Mouse (Mus musculus) left cerebral cortex, adult 11 months (tissue): ENCODE data around the gene Ang.

Experiments
- DNase-seq: peaks from one replicate; pipeline ENCODE4 v3.0.0; 2022; ENCODE audit warnings: low spot score

The Ang gene

DNA sequence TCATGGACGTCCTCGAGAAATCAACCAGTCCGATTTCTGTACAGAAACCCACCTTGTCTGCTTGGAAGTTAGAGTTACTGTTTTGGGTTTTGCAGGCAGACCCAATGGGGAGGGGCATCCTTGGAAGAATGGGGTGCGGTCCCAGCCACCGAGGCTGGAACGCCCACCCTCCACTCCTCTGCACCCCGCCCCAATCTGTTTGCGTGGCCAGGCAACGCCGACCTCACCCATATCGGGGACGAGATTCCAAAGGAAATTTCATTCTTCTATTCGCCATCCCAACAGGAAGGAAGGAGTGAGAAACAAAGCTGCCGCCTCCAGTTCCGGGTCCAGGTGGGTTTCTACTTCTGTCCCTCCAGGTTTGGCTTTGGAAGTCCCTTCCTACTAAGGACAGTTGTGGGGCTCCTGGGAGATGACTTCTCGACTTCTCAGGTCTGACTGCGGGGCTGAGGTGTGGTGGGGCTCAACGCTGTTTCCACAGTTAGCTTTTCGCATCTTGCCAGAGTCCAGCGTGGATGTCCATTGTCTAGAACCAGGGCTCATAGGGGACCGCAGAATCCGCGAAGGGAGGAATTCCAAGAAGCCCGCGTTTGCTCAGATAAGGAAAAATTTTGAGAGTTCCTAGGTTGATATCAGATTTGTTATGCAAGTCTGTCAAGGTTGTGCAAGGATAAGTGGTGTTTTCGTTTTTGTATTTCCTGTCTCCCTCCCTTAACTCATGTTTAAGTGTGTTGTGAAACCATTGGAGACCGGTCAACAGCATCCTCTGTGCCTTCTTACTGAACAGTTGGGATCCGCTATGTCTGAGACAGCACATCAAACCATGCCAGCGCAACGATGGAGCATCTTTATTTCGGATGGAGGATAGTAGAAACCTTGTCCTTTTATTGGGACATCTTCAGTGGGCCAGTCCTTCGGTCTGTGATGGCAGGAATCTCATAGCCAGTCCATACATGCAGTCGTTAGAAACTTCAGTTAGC is at the start of gene Ang, which contains the start of gene Rnase4:
Gene Ang, plus strand, starts transcription at position 230 of the 980 bp plus-strand sequence.
Gene Rnase4, plus strand, starts transcription at position 157 of the 980 bp plus-strand sequence.
- no peak for DNase-seq

DNA sequence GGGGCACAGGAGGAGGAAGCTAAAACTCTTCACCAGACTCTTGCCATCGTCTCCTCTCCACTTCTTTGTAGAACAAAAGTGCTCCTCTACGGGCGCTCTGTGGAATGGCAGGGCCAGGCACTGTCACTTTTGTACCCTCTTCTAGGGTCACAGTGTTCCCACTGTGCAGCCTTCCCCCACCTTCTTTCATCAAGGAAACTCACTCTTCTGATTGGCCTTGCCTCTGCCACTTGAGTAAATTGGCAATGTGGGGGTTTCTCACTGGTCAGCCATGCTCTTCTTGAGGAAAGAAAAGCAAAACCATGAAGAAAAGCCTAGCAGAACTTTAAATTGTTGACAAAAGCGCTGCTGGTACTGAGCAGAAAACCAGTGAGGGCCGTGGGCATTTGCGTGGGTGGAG is 49.2 kb upstream of the Ang start, which contains the start of gene Rnase9:
Gene Rnase9, minus strand, starts transcription at position 101 of the 400 bp plus-strand sequence.
- DNase-seq, result no peak

DNA sequence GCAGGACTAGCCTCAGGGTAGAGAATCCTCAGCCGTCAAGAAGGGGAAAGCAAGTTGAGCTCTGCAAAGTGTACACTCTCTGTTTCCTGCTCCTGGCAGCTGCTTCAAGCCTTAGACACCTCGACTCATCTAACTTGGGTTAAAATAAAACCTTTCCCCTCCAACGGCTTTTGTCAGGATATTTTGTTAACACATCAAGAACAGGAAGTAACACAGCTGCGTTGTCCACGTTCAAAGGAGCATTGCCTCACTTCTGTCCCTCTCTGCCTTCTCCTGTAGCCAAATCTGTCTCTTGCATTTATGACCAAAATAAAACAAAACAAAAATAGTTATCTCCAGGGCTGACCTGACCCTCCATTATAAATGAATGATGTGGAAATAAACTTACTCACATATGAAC is 43.1 kb upstream of the Ang start:
- DNase-seq, result no peak

DNA sequence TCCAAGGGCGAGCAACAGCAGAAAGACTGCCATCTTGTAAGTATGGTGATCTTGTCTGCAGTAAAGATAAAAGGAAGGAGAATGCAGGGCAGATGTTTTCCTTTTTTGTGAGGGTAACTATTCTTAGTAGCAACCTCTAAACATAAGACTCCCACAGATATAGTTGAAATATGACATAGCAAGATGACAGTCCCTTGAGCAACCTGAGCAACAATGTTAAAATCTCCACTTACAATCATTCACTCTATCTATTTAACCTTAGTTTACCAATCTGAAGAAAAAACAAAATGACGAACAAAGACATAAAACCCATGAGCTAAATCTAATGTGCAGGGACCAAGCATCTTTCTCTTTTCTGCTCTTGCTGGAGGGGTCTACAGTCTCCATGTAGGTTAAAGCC is 40.9 kb upstream of the Ang start, which contains the start of gene Rnase11:
Gene Rnase11, minus strand, starts transcription at position 101 of the 400 bp plus-strand sequence.
- no peak for DNase-seq

DNA sequence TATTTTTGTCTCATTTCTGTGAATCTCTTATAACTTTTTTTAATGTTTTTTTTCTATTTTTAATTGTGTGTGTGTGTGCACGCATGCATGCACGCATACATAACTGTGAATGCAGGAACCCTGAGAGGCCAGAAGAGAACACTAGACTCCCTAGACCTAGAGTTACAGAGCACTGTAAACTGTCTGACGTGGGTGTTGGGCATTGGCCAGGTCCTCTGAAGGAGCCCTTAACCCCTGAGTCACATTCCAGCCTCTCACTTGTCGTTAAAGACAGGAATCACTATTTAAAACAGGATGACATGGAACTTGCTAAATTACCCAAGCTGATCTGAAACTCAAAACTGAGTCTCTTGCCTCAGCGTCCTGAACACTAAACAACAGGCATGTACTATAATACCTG is 39.0 kb upstream of the Ang start:
- no peak for DNase-seq

DNA sequence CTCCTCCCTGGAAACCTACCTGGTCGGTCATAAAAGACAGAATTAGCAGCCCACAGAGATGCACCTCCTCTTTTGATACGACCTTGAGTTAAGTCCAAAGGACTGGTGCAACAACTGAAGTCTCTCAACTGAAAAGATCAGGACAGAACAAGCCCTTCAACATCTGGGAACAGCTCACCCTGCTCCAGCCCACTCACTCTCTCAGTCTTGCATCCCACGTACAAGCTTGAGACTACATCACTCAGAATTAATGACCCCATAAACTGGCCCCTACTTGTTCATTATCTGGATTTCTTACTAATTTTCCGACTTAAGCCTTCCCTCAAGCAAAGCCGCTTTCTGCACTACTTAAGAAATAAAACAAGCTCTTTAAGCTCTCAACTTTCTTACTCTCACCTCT is 37.8 kb upstream of the Ang start:
- no peak for DNase-seq

DNA sequence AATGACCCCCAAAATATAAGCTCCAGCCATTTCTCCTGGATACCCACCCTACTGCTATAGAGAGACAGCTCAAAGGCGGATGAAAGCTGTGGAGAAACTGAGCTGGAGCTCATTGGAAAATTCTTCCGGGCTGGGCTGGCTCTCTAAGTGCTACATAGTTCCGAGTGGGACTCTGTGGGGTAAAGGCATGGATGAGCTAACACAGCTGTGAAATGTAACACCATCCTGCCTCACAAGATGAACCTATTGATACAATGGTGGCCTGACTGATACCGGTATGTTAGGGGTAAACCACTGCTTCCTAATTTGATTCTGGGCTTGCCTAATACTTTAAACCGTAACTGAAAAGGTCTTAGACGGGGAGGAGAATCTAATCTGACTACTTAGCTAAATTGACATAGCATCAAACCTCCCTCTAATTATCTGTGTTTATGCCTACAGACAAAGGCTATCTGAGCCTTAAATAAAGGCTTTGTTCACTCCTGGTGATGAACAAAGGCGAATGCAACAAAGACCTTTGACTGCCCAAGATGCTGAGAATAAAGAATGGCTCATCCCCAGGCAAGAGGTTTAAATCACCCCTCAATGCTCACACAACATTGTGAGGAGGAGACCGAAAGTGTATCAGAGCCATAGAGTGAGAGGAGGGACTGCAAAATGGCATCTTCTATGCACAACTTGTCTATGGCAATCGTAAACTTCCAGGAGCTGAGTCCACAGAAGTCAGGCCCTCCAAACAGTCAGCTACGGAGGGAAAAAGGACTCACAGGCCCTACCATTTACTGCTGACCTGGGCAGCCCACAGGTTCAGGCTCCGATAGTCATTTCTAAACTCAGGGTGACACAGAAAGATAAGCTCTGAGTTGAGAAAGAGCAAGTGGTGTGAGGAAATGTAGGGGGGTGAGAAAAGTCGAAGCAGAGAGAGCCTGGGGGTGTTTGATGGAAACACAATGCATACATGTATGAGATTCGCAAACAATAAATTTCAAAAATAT is 36.4 kb upstream of the Ang start:
- no peak for DNase-seq

DNA sequence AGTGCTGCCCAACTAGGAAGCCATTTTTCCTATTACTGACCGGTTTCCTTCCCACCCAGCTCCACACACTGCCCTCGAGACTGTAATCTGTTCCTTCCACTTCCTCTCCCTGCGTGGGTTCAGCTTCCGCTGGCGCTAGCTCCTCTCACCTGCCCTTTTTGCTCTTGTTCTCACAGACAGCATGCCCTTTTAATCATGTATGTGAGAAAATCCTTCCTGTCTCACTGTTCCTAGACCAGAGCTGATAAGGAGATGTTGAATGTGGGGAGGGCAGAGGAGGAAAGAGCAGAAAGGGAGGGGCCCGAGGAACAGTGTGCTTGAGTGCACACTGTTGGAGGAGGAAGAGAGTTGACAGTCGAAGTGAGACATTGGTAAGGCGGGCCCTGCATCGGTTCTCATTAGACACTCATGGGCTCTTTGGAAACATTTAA is 33.5 kb upstream of the Ang start, which contains the start of gene Rnase12:
Gene Rnase12, minus strand, starts transcription at position 261 of the 431 bp plus-strand sequence.
- no peak for DNase-seq

DNA sequence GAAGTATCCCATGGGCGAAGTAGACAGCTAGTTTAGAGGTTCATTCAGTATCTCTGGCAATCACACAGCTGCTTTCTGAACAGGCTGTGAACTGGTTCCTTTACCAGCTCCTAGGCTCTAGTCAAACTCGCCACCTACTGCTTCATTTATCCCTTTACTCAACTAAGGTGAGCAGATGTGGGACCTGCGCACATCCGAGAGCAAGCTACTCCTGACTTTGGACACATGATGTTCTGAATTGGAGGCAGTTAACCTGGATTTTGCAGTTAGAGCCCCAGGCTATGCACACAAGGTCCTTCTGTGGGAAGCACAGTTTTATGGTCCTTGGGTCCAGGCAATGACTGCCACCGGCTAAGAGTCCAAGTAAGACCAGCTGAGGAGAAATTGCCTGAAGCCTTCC is 30.2 kb upstream of the Ang start:
- no peak for DNase-seq

DNA sequence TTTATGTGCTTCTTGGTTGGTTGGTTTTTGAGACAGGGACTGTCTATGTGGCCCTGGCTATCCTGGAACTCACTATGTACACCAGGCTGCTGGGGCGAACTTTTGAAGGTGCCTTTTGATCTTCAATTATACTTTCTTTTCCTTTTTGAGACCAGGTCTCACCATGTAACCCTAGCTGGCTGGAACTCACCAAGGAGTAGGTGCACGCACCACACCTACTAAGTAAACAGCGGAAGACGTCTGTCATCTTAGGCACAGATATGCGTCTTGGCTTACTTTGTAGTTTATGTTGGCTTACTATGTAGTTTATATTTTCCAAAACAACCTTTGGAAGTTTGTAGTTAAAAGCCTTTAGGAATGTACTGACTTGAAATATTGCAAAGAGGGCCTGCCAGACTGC is 22.0 kb upstream of the Ang start:
- DNase-seq, result no peak

DNA sequence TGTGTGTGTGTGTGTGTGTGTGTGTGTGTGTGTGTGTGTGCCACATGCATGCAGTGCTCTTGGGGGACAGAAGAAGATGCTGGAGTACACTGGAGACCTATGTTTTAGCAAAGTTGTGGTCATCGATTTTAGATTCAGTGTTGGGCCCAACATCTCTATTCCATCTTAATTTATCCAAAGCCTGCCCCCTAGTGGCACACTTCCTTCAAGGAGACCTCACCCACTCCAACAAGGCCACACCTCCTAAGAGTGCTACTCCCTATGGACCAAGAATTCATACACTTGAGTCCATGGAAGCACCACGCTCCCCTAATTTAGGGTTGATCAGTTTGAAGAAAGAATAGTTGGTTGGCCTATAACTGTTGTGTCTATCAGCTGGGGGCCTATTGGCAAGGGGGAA is 21.3 kb upstream of the Ang start:
- no peak for DNase-seq

DNA sequence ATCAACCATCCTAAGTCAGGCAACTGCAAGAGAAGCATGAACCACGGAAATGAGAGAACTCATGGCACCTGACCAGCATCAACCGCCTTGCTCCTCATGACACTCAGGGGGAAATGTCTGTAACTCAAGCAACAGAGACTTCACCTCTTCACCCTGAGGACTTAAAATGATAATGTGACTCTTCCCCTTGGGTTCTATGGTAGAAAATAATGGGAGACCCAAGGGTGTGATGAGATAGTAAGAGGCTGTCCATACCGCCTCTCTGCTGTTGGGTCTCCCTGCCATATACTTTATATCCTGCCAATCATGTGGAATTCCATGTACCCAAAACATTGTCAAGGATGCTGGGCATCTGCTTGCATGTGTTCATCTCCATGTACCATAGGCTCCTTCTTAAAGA is 16.6 kb upstream of the Ang start, which contains the start of gene Olfr750:
Gene Olfr750, minus strand, starts transcription at position 101 of the 400 bp plus-strand sequence.
- DNase-seq, result no peak

DNA sequence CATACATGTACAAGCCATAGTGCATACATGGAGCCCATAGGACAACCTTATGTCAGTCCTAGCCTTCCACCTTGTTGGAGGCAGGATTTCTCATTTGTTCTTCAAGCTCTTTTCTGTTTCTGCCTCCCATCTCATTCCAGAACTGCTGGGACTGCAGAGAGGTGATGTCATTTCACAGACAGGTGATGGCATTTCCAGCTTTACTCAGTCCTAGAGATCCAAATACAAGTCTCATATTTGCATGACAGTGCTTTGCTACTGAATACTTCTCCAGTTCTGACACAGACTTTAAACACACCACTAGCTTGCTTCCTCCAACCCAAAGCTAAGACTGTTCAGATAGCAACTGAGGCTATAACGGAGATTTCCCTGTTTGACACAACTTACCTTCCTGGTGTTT is 11.8 kb upstream of the Ang start:
- DNase-seq, result no peak

DNA sequence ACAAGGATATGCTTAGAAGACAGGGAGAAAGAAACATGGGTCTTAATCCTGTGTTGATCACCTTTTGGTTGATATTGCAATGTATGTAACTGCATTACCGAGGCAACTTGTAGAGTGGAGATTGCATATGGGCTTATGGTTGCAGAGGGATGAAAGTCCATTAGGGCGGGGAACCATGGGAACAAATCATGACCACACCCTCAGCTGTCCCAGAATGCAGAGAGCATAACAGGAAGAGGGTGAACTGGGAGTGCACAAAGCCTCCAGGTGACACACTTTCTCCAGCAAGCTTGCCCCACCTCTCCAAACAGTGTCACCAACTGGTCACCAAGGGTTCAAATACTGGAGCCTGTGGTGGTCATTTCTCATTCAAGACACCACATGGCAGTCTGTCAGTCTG is 9.9 kb upstream of the Ang start:
- DNase-seq, result no peak

DNA sequence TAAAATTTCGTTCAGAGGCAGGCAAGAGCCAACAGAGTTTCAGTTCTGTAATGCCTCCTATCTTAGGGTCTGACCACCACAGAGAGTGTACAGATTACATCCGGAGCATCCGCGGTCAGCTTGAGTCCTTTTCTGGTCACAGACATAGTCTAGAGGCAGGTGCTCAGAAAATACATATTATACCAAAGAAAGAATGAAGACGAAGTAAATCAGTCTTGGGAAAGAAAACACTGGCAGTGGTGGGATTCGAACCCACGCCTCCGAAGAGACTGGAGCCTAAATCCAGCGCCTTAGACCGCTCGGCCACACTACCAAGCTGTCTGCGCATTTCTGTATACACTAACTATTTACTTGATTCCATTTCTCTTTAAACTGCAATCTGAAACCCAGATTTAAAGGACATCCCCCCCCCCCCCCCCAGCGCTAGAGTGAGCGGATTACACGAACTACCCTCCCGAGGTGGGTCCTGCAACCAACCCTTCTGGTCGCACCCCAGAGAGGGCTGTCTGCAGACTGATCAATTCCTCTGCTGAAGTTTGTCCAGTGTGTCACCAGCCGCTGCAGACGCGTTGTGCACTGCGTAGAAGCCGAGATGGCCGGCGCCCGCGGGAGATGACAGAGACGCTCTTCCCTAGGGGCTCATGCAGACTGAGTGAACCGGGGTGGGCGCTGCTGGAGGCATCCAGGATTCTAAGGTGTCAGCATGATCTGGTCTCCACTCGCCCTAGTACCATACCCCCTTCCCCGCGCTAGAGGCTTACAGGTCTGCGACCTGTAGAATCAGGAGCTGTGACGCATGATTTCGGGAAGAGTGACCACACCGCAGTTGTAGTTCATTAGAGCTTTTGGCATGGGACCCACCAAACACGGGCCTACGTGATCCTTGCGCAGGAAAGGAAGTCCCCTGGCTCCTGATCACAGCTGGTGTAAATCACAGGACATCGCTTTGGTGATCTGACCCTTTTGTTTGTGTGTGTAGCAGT is 8.1 kb upstream of the Ang start:
- no peak for DNase-seq

DNA sequence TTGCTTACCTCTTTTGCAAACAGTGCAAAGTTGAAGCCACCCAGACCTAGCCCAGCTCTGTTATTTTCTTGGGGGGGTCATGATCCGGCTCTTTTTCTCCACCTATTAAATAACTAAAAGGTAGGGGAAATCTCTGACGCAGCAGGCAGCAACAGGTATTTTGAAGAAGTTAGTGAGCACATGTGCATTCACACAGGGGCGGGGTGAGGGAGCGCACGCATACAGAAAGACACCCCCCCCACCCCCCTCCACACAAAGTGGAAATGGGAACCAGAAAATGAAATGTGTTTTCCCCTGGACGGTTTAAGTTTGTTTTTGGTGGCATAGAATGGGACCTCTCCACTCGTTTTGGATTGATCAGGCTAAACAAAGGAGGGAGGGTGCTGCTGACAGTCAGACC is 7.1 kb upstream of the Ang start:
- no peak for DNase-seq

DNA sequence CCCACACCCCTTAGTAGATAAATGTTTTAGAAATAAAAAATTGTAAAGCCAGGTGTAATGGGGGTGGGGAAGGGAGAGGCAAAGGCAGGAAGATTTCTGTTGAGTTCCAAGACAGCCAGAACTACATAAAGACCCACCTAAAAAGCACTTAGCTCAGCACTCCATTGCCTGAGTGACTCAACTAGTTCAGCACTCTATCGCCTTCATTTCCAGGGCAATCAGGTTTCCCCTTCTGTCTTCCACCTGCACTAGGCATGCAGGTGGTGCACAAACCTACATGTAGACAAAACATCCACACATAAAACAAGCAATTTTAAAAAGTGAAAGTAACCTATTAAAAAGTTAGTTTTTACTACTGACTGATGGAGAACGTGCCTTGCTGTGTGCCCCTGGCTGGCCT is 5.9 kb upstream of the Ang start:
- DNase-seq, result no peak

DNA sequence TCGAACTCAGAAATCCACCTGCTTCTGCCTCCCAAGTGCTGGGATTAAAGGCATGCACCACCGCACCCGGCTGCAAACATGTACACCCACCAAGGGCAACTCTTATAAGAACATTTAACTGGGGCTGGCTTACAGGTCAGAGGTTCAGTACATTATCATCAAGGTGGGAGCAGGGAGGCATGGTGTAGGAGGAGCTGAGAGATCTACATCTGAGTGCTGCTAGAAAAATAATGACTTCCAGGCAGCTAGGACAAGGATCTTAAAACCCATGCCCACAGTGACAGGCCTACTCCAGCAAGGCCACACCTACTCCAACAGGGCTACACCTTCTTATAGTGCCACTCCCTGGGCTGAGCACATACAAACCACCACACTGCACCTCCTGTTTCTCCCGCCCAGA is 5.0 kb upstream of the Ang start:
- DNase-seq, result no peak

DNA sequence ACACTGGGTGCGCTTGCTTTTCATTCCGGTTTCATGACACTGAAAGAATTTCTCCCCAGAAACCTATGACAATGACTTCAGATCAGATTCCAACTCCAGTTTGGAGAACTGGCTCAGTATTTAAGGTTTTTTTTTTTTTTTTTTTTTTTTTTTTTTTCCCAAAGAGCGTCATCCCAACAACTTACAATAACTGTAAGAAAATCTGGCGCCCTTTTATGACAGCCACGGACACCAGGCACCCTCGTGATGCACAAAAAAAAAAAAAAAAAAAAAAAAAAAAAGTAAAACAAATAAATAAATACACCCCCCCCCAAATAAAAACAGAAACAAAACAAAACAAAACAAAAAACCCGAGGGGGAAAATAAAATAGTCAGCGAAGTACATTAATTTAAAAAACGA is 3.2 kb upstream of the Ang start:
- DNase-seq, result no peak

DNA sequence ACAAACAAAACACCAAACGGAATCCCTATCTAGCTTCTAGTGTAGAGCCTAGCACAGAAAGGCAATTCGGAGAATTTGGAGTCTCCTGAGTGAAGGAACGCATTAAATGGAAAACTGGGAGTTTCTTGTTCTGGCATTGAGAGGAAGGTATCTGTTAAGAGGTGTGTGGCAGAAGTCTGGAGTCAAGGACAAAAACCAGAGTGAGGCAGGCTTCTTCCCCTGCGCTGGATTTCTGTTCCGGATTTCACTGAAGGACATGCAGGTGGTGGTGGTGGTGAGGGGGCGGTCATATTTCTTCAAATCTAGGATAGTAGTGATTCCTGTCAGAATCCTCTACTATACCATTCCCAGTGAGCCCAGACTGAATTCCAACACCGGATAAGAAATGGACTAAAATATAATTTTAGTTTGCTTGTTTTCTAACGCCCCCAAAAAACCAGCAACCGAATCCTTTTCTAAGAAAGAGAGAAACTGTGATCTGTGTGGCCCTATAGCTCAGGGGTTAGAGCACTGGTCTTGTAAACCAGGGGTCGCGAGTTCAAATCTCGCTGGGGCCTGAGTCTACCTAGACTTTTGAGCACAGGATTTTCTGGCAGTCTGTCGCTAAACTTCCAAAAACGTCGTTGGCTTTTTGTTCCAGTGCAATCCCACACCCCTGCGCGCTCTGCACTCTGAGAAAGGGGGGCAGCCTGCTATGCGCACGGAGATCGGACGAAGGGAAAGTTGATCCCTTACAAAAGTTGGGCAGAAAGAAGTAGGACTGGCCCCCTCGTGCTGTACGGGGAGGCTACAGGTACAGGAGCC is 2.6 kb upstream of the Ang start:
- peak; percentile 76 for DNase-seq
